Mouse (Mus musculus) left cerebral cortex, postnatal 36 days (tissue): ENCODE data around the gene Sema5b. TPM values are rescaled to one million over a fixed set of nuclear protein-coding genes. Genes with fewer than 3 reads are reported as not detected.

Experiments
- DNase-seq, 2 experiments: peaks; one replicate each; pipeline ENCODE4 v3.0.0; 2021 to 2022; ENCODE audit warnings: low spot score in 2 of 2, mixed read lengths in 1 of 2
- intact Hi-C: fragments of 180-260 bp; cut with DNase I; formaldehyde crosslinking; loops from one replicate; pipeline ENCODE4 v1.15.1; 2025
- total RNA-seq, 2 experiments: library from RNA; stranded (reverse); gene quantifications; 2 replicates each; pipeline ENCODE4 v1.2.3; 2021

Gene Sema5b
- total RNA-seq, 2 experiments from 2014 or later: 12.7 to 20.4 TPM

- intact Hi-C loops: no loop called here
- no peak for DNase-seq
Observed at GRCm38 (mm10) chr16:35686491-35686890, 145.5 kb downstream of the Sema5b start.

DNA sequence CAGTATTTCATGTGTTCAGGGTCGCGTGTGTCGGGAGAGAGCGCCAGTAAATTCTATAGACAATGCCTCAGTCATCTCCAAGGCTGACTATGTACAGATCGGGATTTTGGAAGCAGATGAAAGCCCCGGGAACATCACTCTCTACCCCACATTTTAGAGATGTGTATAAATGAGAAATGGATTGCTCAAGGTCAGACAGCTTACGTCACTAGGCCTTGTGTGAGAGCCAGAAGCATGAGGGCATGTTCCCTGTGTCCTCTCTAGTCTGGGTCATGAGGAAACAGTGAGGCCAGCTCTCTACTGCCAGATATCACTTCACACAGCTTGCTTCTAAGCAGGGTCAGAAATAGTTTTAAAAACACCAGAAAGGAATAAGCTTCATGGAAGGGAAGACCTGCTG lies 150.7 kb downstream of the Sema5b start:
- no peak for DNase-seq
- intact Hi-C loops: no loop called here

GRCm38 (mm10) chr16:35694250-35694846 lies 153.4 kb downstream of the Sema5b start:
- intact Hi-C loops: no loop called here
- no peak for DNase-seq

DNA sequence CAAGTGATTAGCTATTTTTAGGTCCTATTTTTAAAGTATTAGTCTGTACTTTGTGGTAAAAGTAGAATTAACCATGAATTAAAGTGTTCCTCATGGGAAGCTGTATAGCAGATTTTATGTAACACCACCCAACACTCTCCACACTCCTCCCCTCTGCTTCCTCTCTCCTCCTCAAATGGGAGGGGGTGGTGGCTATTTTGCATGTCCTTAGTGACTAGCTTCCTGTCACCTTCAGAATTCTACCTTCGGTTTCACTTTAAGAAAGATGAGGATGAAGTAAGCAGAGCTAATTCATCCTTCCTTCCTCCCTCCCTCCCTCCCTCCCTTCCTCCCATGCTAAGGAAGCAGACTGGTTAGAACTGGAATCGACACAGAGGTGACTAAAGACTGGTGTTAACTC lies 155.2 kb downstream of the Sema5b start:
- intact Hi-C loops: no loop called here
- no peak for DNase-seq

DNA sequence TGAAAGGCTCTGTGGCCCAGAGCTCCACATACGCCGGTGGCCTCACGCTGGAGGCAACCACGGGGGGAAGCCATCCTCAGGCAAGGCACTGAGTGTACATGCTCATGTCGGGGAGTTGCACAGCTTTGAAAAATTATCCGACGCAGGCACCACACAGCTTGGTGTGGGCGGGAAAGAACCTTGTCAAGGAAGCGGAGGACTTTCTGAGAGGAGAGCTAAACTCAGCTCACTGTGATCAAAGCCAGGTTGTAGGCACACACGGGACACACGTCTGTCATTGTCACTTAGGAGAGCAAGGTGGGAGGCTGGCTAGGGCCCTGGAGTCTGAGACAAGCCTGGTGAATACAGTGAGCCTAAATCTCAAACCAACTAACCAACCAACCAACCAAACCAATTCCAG lies 160.9 kb downstream of the Sema5b start:
- peak; percentile 39 to 43 for DNase-seq
- intact Hi-C loops: no loop called here

DNA sequence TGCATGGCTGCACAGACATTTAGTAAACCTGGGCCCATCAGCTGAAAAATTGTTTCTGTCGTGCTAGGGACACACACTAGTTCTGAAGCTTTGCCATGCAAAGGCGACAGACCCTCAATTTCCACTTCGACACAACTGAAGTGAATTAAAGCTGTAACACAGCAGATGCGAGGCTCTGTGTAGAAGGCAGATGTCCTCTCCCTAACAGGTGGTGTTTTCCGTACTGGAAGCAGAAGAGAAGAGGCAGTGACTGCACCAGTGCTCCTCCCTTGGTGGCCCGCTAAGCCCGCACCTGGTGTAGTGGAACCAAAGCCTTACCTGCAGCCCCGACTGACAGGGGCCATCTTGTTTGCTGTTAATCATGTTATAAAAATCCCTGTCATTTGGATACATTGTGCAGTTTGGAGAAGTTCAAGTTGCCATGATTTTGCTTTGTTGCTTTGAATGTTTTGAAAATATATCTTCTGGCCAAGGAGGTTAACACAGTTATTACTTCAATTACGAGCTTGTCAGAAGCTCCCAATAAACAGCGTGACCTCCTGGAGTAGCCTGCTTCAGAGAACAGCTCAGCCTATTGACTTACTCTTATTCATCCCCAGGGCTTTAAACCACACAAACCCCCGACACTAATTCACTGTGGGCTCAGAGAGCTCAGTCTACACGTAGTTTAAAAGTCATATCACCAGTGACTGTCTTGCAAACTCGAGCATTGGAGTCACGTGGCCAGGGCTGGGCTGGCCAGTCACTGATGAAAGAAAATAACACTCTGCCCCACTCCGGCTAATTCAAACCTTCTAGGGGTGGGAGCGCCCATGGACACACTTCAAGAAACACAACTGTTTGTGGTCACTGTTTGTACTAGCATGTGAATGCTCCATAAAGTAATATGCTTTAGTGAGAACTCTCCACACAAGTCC lies 163.1 kb downstream of the Sema5b start:
- no peak for DNase-seq
- intact Hi-C loops: no loop called here

GRCm38 (mm10) chr16:35704796-35705195 lies 163.9 kb downstream of the Sema5b start:
- intact Hi-C loops: no loop called here
- DNase-seq: no peak

DNA sequence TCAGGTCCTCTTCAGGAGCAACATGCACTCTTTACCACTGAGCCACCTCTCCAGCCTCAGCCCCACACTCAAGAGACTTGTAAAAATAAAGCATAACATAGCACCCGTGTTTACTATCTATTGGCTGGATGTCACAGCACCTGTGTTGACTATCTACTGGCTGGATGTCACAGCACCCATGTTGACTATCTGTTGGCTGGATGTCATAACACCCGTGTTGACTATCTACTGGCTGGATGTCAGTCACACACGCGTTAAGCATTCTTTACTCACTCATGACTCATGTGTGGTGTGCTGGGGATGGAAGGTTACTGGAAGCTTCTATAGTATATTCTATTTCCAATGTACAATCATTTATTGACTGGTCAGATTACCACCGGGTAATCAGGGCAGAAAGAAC lies 166.1 kb downstream of the Sema5b start:
- DNase-seq: no peak
- intact Hi-C loops: no loop called here

GRCm38 (mm10) chr16:35711004-35711403 lies 170.1 kb downstream of the Sema5b start:
- intact Hi-C loops: no loop called here
- DNase-seq: no peak

DNA sequence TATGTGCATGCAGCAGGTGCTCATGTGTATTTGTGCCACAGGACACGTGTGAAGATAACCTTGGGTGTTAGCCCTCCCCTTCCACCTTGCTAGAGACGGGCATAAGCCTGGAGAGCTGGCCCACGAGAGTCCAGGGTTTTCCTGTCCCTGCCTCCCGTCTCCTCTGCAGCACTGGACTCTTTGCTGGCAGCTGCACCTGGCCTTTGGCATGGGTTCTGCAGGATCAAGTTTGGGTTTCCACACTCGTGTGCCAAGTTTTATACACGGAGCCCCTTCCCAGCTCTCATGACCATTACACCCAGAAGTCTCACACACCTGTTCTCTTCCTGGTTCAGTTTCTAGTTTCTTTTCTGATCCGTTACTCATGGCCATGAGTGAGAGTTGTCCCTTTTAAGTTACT lies 172.7 kb downstream of the Sema5b start:
- DNase-seq: no peak
- intact Hi-C loops: no loop called here

Other genes with a start within 250 kb of the Sema5b start
- 10 to 100 TPM; 14.2 to 18.6 TPM for gene Sec22a, start 177.2 kb upstream of the Sema5b start, total RNA-seq
- 1 to 10 TPM; 3.1 to 6.7 TPM for gene Pdia5, start 50.3 kb upstream of the Sema5b start, total RNA-seq
- gene Dirc2, start 228.2 kb downstream of the Sema5b start, total RNA-seq: 10 to 100 TPM; 64.1 to 74.7 TPM
- gene Hspbap1, start 229.2 kb downstream of the Sema5b start, total RNA-seq: 1 to 10 TPM; 6.1 to 7.1 TPM